Mouse (Mus musculus) megakaryocyte, embryonic 14.5 days (primary cell): Measurements from ENCODE around the gene Chmp6.

Experiments
- FLI1 ChIP-seq: IDR thresholded peaks from 2 replicates; pipeline ENCODE4 v1.6.1; 2012; ENCODE audit warnings: low read length, inconsistent platforms, mixed read lengths
- GATA1 ChIP-seq: IDR thresholded peaks from 3 replicates; pipeline ENCODE4 v1.6.1; 2012; ENCODE audit warnings: mixed read lengths, low read length, inconsistent platforms, borderline replicate concordance

- TF ChIP-seq GATA1 (no peak), FLI1 (no peak)
Observed at GRCm38 (mm10) chr11:119891601-119892215, 21.5 kb upstream of the Chmp6 start.
